Mouse (Mus musculus) spleen, postnatal 10 days (tissue): ENCODE results near the gene Acvr2b.

Experiments used
- DNase-seq, 2 experiments: peaks; one replicate each; pipeline ENCODE4 v3.0.0; 2021 to 2022; ENCODE audit warnings: low spot score in 2 of 2

Gene Acvr2b

GRCm38 (mm10) chr9:119408898-119409664, 7.2 kb downstream of the Acvr2b start:
- DNase-seq, result no peak

GRCm38 (mm10) chr9:119409864-119410263, 7.9 kb downstream of the Acvr2b start:
- no peak for DNase-seq

GRCm38 (mm10) chr9:119418025-119418424, 16.1 kb downstream of the Acvr2b start:
- no peak for DNase-seq

DNA sequence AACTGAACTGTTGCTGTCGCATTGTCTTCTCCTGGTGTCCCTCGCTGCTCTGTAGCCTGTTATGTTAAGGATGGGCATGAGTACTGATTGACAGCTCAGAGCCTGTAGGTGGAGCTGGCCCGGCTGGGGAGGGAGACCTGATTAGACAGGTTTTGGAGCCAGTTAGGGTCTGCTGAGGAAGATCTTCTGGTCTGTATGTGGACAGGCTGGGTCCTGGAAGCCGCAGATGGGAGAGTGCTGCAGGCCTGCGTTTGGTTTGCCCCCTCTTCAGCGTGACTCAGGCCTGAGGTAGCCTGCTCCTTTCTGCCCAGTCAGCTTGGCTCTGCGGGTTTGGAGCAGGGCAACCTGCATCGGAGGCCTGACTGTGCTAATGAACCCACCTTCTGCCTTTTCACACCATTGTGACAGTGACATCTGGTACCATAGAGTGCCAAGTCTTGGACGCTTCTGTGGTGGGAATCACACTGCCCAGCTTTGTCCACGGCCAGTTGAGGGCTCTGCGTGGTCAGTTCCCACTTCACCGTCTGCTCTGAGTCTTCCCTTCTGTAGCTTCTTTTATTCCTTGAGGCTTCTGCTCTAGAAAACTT, 18.0 kb downstream of the Acvr2b start:
- no peak for DNase-seq

DNA sequence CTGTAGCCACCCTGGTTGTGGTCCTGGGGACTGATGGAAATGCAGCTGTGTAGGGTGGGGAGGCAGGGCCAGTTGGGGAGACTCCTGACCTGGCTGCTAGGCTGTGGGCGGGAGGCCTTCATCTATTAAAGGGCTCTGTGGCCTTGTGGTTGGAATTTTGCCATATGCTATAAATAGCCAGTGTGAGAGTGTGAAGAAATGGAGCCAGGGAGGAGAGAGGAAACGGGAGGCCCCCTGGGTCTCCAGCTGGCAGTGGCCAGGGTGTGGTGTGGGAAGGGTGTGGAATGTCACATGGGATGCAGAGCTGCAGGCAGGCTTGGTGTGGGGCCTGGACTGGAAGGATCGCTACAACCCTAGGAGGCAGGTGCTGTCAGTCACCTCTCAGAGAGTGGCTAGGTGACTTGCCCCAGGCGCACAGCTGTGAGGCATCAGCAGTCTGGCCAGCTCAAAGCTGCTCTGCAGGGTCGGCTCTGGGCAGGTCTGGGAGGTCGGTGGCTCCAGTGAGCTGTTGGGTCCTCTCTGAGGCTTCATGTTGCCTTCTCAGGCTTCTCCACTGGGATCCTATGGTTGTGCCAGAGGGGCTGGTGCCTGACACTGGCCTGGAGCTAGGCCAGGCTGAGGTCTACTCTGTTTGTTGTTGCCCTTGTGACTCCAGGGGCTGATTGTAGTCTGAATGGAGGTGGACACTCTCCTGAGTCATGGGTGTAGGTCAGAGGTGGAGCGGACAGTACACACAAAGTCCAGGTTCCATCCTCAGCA, 23.5 kb downstream of the Acvr2b start:
- no peak for DNase-seq

DNA sequence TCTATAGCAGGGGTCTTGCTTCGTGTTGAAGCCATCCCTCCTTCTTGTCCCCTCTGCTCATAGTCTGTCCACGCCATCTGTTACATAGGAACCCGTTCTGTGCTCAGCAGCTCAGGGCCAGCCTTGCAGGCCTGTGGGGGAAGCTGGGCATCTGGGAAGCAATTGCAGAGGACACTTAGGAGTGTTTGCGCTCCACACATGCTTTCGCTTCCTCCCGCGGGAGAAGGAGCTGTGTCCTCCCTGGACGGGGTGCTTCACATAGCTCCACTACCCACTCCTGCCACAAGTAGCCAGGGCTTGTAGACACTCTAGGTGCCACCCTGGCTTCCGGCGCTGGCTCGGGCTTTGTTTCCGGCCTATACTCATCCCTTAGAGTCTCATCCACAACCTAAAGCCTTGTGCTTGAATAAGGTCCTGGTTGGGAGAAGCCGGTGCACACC, 24.1 kb downstream of the Acvr2b start:
- DNase-seq, result no peak

GRCm38 (mm10) chr9:119426483-119426882, 24.6 kb downstream of the Acvr2b start:
- no peak for DNase-seq

DNA sequence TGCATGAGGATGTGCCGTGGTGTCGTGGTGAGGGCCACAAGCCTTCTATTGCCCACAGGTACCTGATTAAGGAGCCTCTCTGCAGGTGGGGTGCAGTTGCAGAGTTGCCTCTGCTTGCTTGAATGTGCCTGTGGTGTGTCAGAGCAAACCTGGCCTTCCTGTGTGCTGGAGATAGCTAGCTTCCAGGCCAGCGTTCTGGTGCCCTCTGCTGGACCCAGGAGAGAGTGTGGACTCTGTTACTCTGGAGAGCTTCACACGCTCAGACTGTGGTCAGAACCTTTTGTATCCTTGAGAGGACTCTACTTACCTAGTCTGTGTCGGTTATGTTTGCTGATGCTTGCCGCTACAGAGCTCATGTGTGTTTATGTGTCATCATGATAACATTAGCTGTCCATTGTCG, 28.4 kb downstream of the Acvr2b start:
- DNase-seq, result peak; percentile 25 to 71

DNA sequence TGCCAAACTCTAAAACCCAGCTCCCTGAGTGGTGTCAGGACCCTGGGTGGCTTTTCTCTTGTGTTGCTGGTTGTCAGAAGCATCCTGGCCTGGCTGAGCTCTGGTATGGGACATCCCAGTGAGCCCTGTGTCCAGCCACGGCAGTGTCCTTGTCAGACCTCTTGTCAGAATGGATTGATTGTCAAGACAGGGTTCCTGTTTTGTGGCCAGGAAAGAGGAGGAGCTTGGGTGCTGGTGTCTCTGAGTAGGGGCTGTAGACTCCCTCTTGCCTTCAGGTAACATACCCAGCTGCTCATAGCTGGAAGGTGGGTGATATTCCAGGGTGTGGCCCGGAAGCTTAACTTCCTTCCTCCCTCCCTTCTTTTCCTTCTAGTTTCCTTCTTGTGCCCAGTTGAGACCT, 33.9 kb downstream of the Acvr2b start:
- no peak for DNase-seq

GRCm38 (mm10) chr9:119438065-119438464, 36.1 kb downstream of the Acvr2b start:
- DNase-seq, result no peak

DNA sequence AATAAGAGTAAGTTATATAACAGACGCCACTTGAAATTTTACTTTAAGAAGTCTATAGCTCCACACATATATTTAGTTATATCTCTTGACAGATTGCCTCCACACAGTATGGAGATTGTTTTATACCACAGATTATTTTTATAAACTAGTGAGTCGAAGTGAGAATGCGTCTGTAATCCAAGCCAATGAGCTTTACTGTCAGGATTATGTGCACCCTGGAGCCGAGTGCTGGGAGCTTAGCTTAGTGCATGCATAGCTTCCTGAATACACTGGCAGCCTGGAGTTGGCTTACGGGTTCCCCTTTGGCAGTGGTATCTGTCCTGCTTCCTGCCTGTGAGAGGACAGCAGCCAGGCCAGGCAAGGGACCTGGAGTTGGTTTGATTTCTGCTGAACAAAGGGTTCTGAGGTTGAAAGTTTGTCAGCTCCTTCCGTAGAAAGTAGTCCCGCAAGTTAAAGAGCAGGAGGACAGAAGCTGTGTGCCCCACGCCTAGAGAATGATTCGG, 36.6 kb downstream of the Acvr2b start:
- no peak for DNase-seq

- DNase-seq, result peak; percentile 87 to 96
Measured at GRCm38 (mm10) chr9:119444738-119445429, 43.0 kb downstream of the Acvr2b start, which contains the start of gene Exog. Gene Exog, plus strand, starts transcription at chr9:119444943.

DNA sequence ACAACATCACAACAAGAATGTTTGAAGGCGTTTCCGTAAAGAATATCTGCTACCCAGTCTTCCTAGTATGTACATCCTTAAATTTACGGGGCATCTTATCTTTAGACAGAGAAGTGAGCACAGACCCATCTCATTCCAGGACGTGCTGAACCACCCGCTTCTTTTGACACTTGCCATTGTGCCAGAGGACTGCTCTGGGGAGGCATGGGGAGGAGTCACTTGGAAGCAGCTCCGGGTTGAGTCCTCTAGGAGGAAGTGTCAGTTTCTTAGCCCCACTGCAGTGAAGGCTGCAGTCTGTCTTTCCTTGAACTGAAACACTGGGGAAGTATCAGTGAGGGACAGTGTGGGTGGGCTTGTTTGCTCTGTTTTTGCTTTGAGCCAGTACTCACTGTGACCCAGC, 43.8 kb downstream of the Acvr2b start:
- DNase-seq, result no peak

DNA sequence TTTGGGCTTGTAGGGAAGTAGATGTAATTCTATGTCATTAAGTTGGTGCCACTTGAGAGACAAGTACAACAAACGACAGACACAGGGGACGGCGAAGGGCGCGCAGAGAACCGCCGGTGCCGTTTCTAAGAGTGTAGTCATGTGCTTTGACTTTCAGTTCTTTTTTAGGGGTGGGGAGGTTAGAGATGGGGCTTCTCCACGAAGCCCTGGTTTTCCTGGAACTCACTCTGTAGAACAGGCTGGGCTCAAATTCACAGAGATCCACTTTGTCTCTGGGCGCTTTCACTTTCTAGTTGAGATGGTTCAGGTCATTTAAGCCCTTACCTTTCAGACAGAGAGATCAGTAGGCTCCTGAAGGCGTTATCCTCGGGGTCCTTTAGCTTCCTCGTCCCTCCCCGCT, 54.0 kb downstream of the Acvr2b start:
- no peak for DNase-seq

GRCm38 (mm10) chr9:119457122-119457521, 55.2 kb downstream of the Acvr2b start:
- no peak for DNase-seq

DNA sequence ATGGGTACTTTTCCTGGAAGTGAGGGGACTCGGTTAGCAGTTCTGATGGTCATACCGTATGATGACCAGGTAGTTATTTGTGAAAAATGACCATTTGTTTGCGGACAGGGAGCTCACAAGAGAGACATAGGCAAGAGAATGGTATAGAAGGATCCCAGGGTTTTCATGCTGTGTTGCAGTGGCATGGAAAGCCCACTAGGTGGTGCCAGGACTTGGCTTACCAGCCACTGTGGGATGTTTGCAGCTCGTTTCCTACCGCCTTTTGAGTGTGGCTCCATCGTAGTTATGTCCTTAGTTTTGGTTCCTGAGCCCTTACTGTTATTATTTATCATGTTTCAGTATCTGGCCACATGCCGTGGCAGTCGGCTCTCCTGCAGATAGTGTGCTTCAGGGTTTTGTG, 58.5 kb downstream of the Acvr2b start:
- peak; percentile 47 to 77 for DNase-seq

DNA sequence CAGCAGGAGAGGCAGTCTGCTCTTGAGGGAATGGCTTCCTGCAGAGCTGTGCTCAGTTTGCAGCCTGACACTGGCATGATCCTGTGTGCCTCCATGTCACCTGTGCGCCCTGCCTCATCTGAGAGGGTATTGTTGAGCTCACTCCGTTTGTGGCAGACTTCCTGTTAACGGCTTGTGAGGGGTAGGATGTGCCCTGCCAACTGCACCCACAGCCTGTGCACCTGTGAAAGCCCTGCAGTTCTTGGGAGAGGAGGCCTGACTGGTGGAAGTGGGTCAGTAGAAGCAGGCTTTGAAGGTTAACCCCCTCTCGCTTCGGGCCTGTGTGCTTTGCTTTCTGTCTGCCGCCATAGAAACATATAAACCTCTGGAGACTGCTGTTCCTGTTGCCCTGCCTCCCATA, 63.1 kb downstream of the Acvr2b start:
- no peak for DNase-seq

- DNase-seq, result no peak
Measured at GRCm38 (mm10) chr9:119465595-119465994, 63.7 kb downstream of the Acvr2b start.

DNA sequence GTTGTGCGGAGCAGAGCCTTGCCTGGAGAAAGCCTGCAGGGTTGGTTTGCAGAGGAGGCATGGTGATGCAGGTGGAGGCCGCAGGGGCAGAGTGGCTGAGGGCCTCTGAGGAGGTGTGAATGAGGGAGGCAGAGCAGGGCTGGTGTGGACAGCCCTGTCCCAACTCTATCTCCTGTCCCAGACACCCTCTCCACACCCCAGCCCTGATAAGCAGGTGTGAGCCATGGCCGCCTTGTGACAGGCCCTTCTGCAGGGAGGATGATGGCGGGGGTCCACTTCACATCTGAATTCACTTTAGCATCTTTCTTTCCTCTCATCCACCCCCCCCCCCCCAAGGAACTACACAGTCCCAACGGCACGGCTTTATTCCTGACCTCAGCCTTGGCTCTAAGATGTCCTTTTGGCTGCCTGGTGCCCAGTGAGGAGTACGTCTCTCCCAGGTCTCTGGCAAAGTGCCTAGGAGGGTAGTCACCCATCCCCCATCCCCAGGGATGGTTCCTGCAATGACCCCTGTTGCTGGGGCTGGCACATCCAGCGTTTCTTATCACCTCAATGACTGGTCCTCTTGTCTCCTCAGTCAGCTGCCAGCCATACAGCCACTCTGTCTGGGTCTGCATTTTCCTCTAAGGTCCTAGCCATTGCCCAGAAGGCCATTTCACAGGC, 67.9 kb downstream of the Acvr2b start:
- DNase-seq, result peak; percentile 53 to 73

DNA sequence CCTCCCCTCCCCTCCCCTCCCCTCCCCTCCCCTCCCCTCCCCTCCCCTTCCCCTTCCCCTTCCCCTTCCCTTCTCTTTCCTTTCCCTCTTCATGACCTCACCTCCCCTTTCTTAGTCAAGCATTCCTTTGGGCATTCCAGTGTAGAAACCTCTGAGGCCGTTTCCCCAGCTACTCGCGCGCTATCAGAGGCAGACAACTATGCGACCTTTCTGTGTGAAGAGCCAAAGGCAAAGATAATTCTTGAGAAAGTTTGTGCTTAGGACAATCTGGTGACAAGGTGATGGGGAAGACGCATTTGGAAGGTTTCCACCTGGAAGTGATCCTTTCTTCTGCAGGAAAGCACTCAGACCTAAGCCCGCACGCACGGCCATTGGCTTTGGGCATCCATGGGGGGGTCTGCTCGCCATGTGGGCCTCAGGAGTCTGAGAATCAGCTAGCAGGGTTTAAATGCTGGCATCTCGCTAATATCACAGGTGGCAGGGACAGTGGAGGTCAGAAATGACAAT, 70.5 kb downstream of the Acvr2b start:
- no peak for DNase-seq

DNA sequence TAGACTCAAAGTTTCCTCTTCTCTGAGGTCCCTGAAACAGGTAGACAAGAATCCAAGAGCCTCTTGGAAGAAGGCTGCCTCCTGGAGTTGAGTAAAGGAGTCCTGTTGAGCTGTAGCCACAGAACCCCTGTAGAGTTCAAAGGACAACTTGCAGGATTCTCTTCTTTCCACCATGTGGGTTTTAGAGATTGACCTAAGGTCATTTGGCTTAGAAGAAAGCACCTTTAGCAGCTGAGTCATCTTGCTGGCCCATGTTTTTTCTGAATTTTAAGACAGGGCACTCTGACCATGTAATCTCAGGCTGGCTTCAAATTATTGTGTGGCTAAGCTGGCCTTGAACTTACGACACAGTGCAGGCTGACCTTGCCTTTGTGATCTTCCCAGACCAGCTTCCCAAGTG, 71.1 kb downstream of the Acvr2b start:
- no peak for DNase-seq
